Mouse (Mus musculus): ENCODE measurements around the gene Usf1. TPM values are rescaled to one million over a fixed set of nuclear protein-coding genes. Genes with fewer than 3 reads are reported as not detected.

Usf1 gene
- total RNA-seq, 2 experiments from 2014 or later, result 99.7 to 106 TPM

DNA sequence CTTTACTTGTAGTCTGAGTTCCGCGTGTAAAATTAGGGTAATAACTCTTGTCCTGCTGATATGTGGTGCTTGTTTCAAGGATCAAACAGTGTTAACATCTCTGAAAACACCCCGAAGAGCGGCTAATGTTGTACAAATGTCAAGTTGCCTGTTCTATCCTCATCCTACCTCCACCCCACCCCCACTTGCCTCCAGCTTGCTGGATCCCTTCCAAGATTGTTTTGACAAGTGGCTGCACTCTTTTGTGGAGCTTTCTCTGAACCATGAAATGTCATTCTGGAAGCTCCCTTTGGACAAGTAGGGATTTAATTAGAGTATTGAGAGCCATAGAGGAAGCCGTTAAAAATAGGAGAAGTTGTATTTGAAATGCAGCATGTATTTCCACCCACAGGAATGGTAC, 48.7 kb downstream of the Usf1 start:
- intact Hi-C loops (cut with DNase I), result no loop called here
- Histone ChIP-seq H3K27ac (no peak overlapping the region), H3K4me3 (no peak overlapping the region)
- TF ChIP-seq CTCF (IDR thresholded peaks at IDR 0.05), result no peak
- DNase-seq (ENCODE audit: extremely low spot score in 1 of 2, low spot score in 2 of 2), result no peak

DNA sequence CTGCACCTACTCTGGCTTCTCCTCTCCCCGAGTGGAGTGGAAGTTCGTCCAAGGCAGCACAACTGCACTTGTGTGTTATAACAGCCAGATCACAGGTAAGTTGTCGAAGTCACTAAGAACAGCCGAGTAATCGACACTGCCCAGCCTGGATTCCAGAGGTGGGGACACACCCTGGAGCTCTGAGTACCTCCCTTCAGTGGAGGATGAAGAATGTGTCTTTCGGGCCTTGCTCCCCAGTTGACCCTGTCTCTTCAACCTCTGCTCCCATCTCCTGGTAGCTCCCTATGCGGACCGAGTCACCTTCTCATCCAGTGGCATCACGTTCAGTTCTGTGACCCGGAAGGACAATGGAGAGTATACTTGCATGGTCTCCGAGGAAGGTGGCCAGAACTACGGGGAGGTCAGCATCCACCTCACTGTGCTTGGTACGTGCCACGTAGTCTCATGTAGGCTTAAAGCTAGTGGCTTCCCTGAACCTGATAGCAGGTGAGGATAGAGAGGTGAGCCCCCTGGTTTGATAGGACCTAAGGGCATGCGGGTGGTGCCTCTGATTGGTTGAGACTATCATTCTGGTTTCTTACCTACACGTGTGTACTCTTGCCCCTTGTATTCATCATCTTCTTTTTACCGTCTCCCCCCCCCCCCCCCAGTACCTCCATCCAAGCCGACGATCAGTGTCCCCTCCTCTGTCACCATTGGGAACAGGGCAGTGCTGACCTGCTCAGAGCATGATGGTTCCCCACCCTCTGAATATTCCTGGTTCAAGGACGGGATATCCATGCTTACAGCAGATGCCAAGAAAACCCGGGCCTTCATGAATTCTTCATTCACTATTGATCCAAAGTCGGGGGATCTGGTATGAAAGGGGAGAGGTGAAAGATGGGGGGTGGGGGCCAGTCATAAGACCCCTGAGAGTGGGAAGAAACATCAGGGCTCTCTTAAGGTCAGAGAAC, 49.7 kb downstream of the Usf1 start:
- Histone ChIP-seq H3K27ac (no peak overlapping the region), H3K4me3 (no peak overlapping the region)
- no peak for TF ChIP-seq CTCF (IDR thresholded peaks at IDR 0.05)
- DNase-seq (ENCODE audit: extremely low spot score in 1 of 2, low spot score in 2 of 2), result no peak
- intact Hi-C loops (cut with DNase I), result no loop called here

DNA sequence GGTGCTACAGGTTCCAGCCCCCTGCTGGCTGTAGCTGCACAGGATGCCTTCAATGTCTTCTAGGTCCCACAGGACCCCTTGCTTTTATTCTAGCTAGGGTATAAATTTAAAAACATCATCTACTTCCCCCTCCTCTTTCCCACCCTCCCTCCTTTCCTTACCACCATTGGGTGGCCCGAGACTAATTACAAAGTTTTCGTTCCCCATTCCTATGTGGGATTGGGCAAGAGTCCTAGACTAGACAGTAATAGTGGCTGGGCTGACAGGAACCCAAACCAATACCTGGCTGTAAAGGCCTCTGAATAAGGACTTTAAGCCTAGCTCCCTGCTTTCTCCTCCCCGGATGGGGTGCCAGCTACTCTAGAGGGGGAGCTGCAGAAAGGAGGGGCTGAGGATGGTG, 52.0 kb downstream of the Usf1 start:
- H3K27ac ChIP-seq, result no peak overlapping the region
- no peak for DNase-seq (ENCODE audit: extremely low spot score in 1 of 2, low spot score in 2 of 2)
- TF ChIP-seq CTCF (IDR thresholded peaks at IDR 0.05), result no peak
- H3K4me3 ChIP-seq, result no peak overlapping the region
- intact Hi-C loops (cut with DNase I), result no loop called here

DNA sequence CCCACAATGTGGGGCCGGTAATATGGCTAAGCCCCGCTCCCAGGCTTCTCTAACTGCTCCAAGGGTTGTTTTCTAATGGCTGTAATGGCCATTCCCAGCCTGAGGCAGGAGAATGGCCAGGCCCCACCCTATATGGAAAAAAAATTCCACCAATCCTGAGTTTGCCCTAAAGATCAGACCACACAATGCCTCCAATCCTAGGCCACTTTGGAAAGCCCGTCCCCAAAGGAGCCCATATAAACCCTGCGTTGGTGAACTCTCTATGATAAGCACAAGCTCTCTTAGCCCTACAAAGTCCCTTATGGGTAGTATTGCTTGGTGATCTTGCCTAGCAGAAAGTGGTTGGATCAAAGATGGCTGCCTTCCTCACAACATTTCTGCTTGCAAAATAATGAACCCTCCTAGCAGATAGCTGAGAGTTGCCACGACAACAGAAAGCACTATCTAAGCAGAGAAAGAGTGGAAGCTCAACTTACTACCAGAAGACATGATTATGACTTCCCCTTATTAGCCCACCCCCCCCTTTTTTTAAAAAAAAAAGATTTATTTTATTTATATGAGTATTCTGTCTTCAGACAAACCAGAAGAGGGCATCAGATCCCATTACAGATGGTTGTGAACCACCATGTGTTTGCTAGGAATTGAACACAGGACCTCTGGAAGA, 54.8 kb downstream of the Usf1 start:
- no peak for DNase-seq (ENCODE audit: extremely low spot score in 1 of 2, low spot score in 2 of 2)
- H3K4me3 ChIP-seq, result no peak overlapping the region
- TF ChIP-seq CTCF (IDR thresholded peaks at IDR 0.05), result no peak
- intact Hi-C loops (cut with DNase I), result no loop called here
- no peak overlapping the region for H3K27ac ChIP-seq

DNA sequence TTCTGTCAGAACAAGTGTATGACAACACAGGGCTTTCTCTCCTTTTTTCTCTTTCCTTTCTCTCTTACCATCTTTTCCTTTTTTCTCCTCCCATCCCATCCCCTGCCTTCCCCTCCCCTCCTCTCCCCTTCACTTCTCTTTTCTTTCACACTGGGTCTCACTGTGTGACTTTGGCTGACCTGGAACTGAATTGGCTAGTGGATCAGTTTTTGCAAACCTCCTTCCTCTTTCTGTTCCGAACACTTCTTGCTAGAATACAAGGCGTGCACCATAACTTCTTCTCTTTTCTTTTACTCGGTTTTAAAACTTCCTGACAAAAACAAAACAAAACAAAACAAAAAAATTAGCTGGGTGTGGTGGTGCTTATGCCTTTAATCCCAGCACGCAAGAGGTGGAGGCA, 55.5 kb downstream of the Usf1 start:
- no peak for TF ChIP-seq CTCF (IDR thresholded peaks at IDR 0.05)
- Histone ChIP-seq H3K4me3 (no peak overlapping the region), H3K27ac (no peak overlapping the region)
- no peak for DNase-seq (ENCODE audit: extremely low spot score in 1 of 2, low spot score in 2 of 2)
- intact Hi-C loops (cut with DNase I), result no loop called here

Other genes starting within 250 kb of the Usf1 start
- gene Pcp4l1, start 215.0 kb upstream of the Usf1 start, total RNA-seq (2021), result 100 to 1,000 TPM in 1 of 2 experiments, 10 to 100 TPM in 1; 76.7 to 113 TPM
- under 1 TPM; 0.19 to 0.23 TPM for gene Nr1i3, start 197.3 kb upstream of the Usf1 start, total RNA-seq (2021)
- gene Tomm40l, start 188.8 kb upstream of the Usf1 start, total RNA-seq (2021), result 10 to 100 TPM; 86.4 to 91.2 TPM
- gene Apoa2, start 186.3 kb upstream of the Usf1 start, total RNA-seq (2021), result 1 to 10 TPM; 1.5 to 2.2 TPM
- 10 to 100 TPM; 12.6 to 14.4 TPM for gene Fcer1g, start 176.9 kb upstream of the Usf1 start, total RNA-seq (2021)
- 1 to 10 TPM; 6.7 to 8.6 TPM for gene Adamts4, start 160.9 kb upstream of the Usf1 start, total RNA-seq (2021)
- gene Ndufs2, start 159.9 kb upstream of the Usf1 start, total RNA-seq (2021), result 100 to 1,000 TPM; 267 to 272 TPM
- 10 to 100 TPM; 57.0 to 69.2 TPM for gene B4galt3, start 141.0 kb upstream of the Usf1 start, total RNA-seq (2021)
- gene Ppox, start 130.1 kb upstream of the Usf1 start, total RNA-seq (2021), result 10 to 100 TPM; 26.0 to 32.1 TPM
- gene Usp21, start 123.3 kb upstream of the Usf1 start, total RNA-seq (2021), result 10 to 100 TPM; 59.8 to 65.7 TPM
- gene Ufc1, start 116.3 kb upstream of the Usf1 start, total RNA-seq (2021), result 100 to 1,000 TPM; 101 to 108 TPM
- gene Dedd, start 82.2 kb upstream of the Usf1 start, total RNA-seq (2021), result 10 to 100 TPM; 40.4 to 40.9 TPM
- 10 to 100 TPM; 43.3 to 44.3 TPM for gene Nit1, start 65.7 kb upstream of the Usf1 start, total RNA-seq (2021)
- gene Pfdn2, start 65.6 kb upstream of the Usf1 start, total RNA-seq (2021), result 100 to 1,000 TPM; 186 to 191 TPM
- gene Klhdc9, start 50.5 kb upstream of the Usf1 start, total RNA-seq (2021), result 1 to 10 TPM; 6.2 to 7.1 TPM
- gene Nectin4, start 41.2 kb upstream of the Usf1 start, total RNA-seq (2021), result 1 to 10 TPM; 3.0 to 3.1 TPM
- gene Arhgap30, start 22.4 kb upstream of the Usf1 start, total RNA-seq (2021), result 1 to 10 TPM; 2.0 to 2.2 TPM
- gene Tstd1, start 7.6 kb downstream of the Usf1 start, total RNA-seq (2021), result 1 to 10 TPM; 2.9 to 4.3 TPM
- gene F11r, start 26.2 kb downstream of the Usf1 start, total RNA-seq (2021), result 1 to 10 TPM; 4.9 to 6.2 TPM
- 1 to 10 TPM; 4.9 to 5.4 TPM for gene Alyref2, start 92.2 kb downstream of the Usf1 start, total RNA-seq (2021)
- not detected for gene Itln1, start 124.0 kb downstream of the Usf1 start, total RNA-seq (2021)
- gene Cd244a, start 147.9 kb downstream of the Usf1 start, total RNA-seq (2021), result not detected
- gene Ly9, start 196.1 kb downstream of the Usf1 start, total RNA-seq (2021), result not detected
- under 1 TPM in 1 of 2 experiments, not detected in 1; 0.40 TPM for gene Slamf7, start 241.7 kb downstream of the Usf1 start, total RNA-seq (2021)